Mouse (Mus musculus): ENCODE results near the gene Efhd2.

DNA sequence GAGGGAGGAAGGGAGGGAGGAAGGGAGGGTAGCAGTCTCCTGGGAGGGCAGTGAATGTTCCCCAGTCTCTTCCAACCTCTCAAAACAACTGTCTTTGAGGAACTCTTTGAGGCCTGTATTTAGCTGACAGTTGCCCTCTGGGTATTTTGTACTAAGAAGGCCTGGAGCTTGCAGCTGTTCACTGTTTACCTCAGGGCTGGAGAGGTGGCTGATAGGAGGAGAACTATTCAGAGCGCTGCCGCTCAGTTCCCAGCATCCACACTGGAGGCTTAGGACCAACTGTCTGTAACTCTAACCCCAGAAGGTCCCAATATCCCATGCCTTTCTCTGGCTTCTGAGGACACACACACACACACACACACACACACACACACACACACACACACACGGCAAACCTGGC, 23.1 kb upstream of the Efhd2 start:
- no peak for TF ChIP-seq CTCF (conservative IDR thresholded peaks at IDR 0.05; ENCODE audit: insufficient read depth, insufficient read length, low read depth, low read length)
- no peak for TF ChIP-seq POLR2A (IDR thresholded peaks at IDR 0.05; ENCODE audit: low read depth, low read length)

Measured in kidney, adult 2 months (tissue).